Mouse (Mus musculus): Measurements from ENCODE around the gene Cd200r3.

Cd200r3 gene

DNA sequence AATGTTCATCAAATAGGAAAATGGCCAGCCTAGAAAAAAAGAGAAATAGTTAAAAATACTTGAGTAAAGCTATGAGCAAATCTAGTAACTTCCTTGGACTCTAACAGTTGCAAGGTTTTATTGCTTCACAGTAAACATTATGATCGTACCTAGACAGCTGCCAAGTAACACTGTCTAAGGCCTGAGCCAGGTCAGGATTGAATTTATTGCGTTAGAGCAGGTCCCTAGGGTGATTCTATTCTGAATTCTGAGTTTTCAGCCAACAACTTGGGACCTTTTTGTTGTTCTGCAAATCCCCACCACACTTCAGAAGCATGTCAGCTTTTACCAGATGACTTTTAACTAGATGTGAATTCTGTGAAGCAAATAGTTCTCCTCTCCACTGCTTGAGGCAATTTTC, 87.3 kb downstream of the Cd200r3 start:
- DNase-seq (ENCODE audit: low spot score in 2 of 2) = no peak

All from frontal cortex, postnatal 10 days (tissue).